Mouse (Mus musculus): ENCODE data around the gene Ms4a4b.

GRCm38 (mm10) chr19:11513458-11513857, 70.1 kb downstream of the Ms4a4b start:
- TF ChIP-seq HCFC1 (IDR thresholded peaks at IDR 0.05; ENCODE audit: borderline replicate concordance, insufficient read depth, low read length) (no peak), MAFK (IDR thresholded peaks at IDR 0.05; ENCODE audit: insufficient read depth, low read depth, low read length) (no peak), ZC3H11A (IDR thresholded peaks at IDR 0.05; ENCODE audit: borderline replicate concordance, low read depth, low read length) (no peak), CHD2 (IDR thresholded peaks at IDR 0.05; ENCODE audit: low read depth, low read length) (no peak), ZNF384 (IDR thresholded peaks at IDR 0.05; ENCODE audit: low read depth, low read length) (no peak)
